27 mouse cellular contexts compared by ENCODE assay signal in the genomic region with DNA sequence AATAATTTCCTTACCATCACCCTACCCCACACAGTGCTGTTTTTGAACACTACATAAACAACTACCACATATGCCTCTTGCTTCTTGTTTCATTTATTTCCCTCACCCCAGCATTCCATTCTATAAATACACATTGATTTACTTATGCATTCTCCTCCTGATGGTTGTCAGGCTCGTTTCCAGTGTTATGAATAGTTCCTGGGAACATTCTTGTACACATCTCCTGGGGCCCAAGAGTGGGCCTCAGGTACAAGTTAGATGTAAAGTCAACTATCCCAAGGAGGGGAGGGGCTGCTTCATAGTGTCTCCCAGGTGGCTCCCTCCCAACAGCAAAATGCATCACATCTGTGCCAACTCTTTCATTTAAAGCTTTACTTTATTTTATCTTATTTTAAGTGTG.
DNase-seq lines count a peak whose midpoint lies in the region; ATAC-seq lines count a peak whose summit lies in the region.
"Had no signal": no experiment of that assay in that cellular context is flagged by ENCODE, and none has a peak within 500 bp of the region (broad histone marks: within the 10 kb centered on the region; RNA-seq: fewer than 3 reads in every experiment).

No protein-coding gene starts in this region.

- ATAC-seq in lung, embryonic 16.5 days (ENCODE audit: low read depth) = 0 out of 2 replicates have a peak, but pooled peaks have one; percentile 34
- ATAC-seq in stomach, embryonic 14.5 days (ENCODE audit: insufficient number of reproducible peaks, insufficient read depth, low FRiP score, low read depth) = no peak
- ATAC-seq: forebrain, embryonic 13.5 days; hindbrain, embryonic 16.5 days; intestine, embryonic 16.5 days had no signal

- H3K4me3 ChIP-seq in heart, embryonic 10.5 days = no peak overlapping the region
- no peak overlapping the region for H3K4me3 ChIP-seq in lung, embryonic 16.5 days (ENCODE audit: low read length)
- H3K4me3 ChIP-seq in stomach, embryonic 14.5 days (ENCODE audit: low read depth, low read length) = no peak overlapping the region
- H3K4me3 ChIP-seq: embryonic facial prominence, embryonic 13.5 days; forebrain, embryonic 13.5 days; heart, adult 2 months; heart, embryonic 15.5 days; hindbrain, embryonic 10.5 days; midbrain, embryonic 12.5 days; neural tube, embryonic 15.5 days had no signal

- no peak overlapping the region for H3K4me2 ChIP-seq in lung, embryonic 16.5 days (ENCODE audit: low read depth, low read length)
- no peak overlapping the region for H3K4me2 ChIP-seq in stomach, embryonic 14.5 days (replicated peaks; ENCODE audit: low read depth, low read length)
- H3K4me2 ChIP-seq: embryonic facial prominence, embryonic 13.5 days; forebrain, embryonic 13.5 days; heart, embryonic 15.5 days; midbrain, embryonic 12.5 days; neural tube, embryonic 15.5 days had no signal

- H3K9me3 ChIP-seq in heart, embryonic 10.5 days = no peaks in the 10 kb centered on the region
- no peaks in the 10 kb centered on the region for H3K9me3 ChIP-seq in lung, embryonic 16.5 days (ENCODE audit: control insufficient read depth, low read length)
- H3K9me3 ChIP-seq in stomach, embryonic 14.5 days (ENCODE audit: control insufficient read depth, low read depth, low read length) = no peaks in the 10 kb centered on the region
- H3K9me3 ChIP-seq: embryonic facial prominence, embryonic 13.5 days; forebrain, embryonic 13.5 days; heart, embryonic 15.5 days; hindbrain, embryonic 10.5 days; midbrain, embryonic 12.5 days; neural tube, embryonic 15.5 days had no signal

- 48% methylated on average over 1 of the region's 1 CpGs for WGBS in heart, embryonic 10.5 days
- WGBS in lung, embryonic 16.5 days = 0% methylated on average over 1 of the region's 1 CpGs
- 24% methylated on average over 1 of the region's 1 CpGs for WGBS in stomach, embryonic 14.5 days

- no peak overlapping the region for H3K27ac ChIP-seq in heart, embryonic 10.5 days
- H3K27ac ChIP-seq in lung, embryonic 16.5 days (ENCODE audit: low read length) = no peak overlapping the region
- H3K27ac ChIP-seq in stomach, embryonic 14.5 days (ENCODE audit: low read length) = peak overlapping the region; percentile 44; the same call in 1 of the 2 replicates
- H3K27ac ChIP-seq: embryonic facial prominence, embryonic 13.5 days; forebrain, embryonic 13.5 days; heart, adult 2 months; heart, embryonic 15.5 days; hindbrain, embryonic 10.5 days; midbrain, embryonic 12.5 days; neural tube, embryonic 15.5 days had no signal

- DNase-seq in heart, adult 11 months = peak; percentile 27
- DNase-seq in heart, embryonic 10.5 days (ENCODE audit: low spot score) = no peak
- no peak for DNase-seq in lung, postnatal 10 days
- DNase-seq in urinary bladder, postnatal 10 days (ENCODE audit: low spot score) = no peak
- no peak for DNase-seq in gastrocnemius, postnatal 10 days
- DNase-seq: adrenal gland, adult 2 months; B cell, adult 2 months; cerebellum, adult 11-12 months; cerebellum, postnatal 25 days; gastrocnemius, postnatal 25 days; heart, adult 2 months; kidney, adult 9 months; kidney, postnatal 36 days; layer of hippocampus, postnatal 36 days; thymus, adult 2 months had no signal

- H3K9ac ChIP-seq in lung, embryonic 16.5 days (ENCODE audit: low read length) = no peak overlapping the region
- H3K9ac ChIP-seq in stomach, embryonic 14.5 days (replicated peaks; ENCODE audit: low read depth, low read length) = no peak overlapping the region
- H3K9ac ChIP-seq: embryonic facial prominence, embryonic 13.5 days; forebrain, embryonic 13.5 days; heart, embryonic 15.5 days; midbrain, embryonic 12.5 days; neural tube, embryonic 15.5 days had no signal

- H3K36me3 ChIP-seq in heart, embryonic 10.5 days = no peaks in the 10 kb centered on the region
- H3K36me3 ChIP-seq in lung, embryonic 16.5 days (ENCODE audit: control insufficient read depth, insufficient read depth, low read length) = peaks cover 4% of the 10 kb centered on the region
- no peaks in the 10 kb centered on the region for H3K36me3 ChIP-seq in stomach, embryonic 14.5 days (ENCODE audit: control insufficient read depth, insufficient read depth, low read length)
- H3K36me3 ChIP-seq: embryonic facial prominence, embryonic 13.5 days; G1E; heart, embryonic 15.5 days; hindbrain, embryonic 10.5 days; midbrain, embryonic 12.5 days; neural tube, embryonic 15.5 days had no signal

- no peaks in the 10 kb centered on the region for H3K27me3 ChIP-seq in heart, embryonic 10.5 days (ENCODE audit: insufficient read depth, poor library complexity, severe bottlenecking)
- no peaks in the 10 kb centered on the region for H3K27me3 ChIP-seq in lung, embryonic 16.5 days (ENCODE audit: control insufficient read depth, insufficient read depth, low read depth, low read length)
- no peaks in the 10 kb centered on the region for H3K27me3 ChIP-seq in stomach, embryonic 14.5 days (ENCODE audit: control insufficient read depth, insufficient read depth, low read length)
- H3K27me3 ChIP-seq: CH12.LX; embryonic facial prominence, embryonic 13.5 days; forebrain, embryonic 13.5 days; heart, embryonic 15.5 days; midbrain, embryonic 12.5 days; neural tube, embryonic 15.5 days had no signal

- H3K4me1 ChIP-seq in heart, embryonic 10.5 days = no peaks in the 10 kb centered on the region
- no peaks in the 10 kb centered on the region for H3K4me1 ChIP-seq in lung, embryonic 16.5 days (replicated peaks; ENCODE audit: control insufficient read depth, insufficient read depth, low read length)
- H3K4me1 ChIP-seq in stomach, embryonic 14.5 days (ENCODE audit: control insufficient read depth, insufficient read depth, low read length) = no peaks in the 10 kb centered on the region
- H3K4me1 ChIP-seq: forebrain, embryonic 13.5 days; hindbrain, embryonic 10.5 days; midbrain, embryonic 12.5 days; neural tube, embryonic 15.5 days had no signal
